Mouse (Mus musculus) left cerebral cortex, adult 6 months (tissue): Measurements from ENCODE around the gene Vmp1. TPM values are rescaled to one million over a fixed set of nuclear protein-coding genes. Genes with fewer than 3 reads are reported as not detected.

Source experiments
- long read RNA-seq, 2 experiments: library from polyadenylated mRNA; unstranded; transcript quantifications; one replicate each; pipeline ENCODE4 v2.0.0; 2019 to 2020
- polyA plus RNA-seq: library from polyadenylated mRNA; unstranded; fragments of <200 nt; fragmentation: Nextera tagmentation; gene quantifications from 2 replicates; pipeline ENCODE4 v1.2.3, GENCODE M21; 2021

The Vmp1 gene
- polyA plus RNA-seq = 146 and 199 TPM in 2 replicates
- long read RNA-seq, experiment 1, transcript Vmp1-201 (12 exons, 2,787 nt) = major isoform, 1,391 of 1,575 reads
- long read RNA-seq, experiment 1, partial matches to known transcripts = 45 of 1,575 reads
- long read RNA-seq, experiment 1, other reads (novel, unspliced or antisense) = 137 of 1,575 reads
- long read RNA-seq, experiment 2, transcript Vmp1-201 (12 exons, 2,787 nt) = major isoform, 280 of 342 reads
- long read RNA-seq, experiment 2, partial matches to known transcripts = 25 of 342 reads
- long read RNA-seq, experiment 2, other reads (novel, unspliced or antisense) = 36 of 342 reads

GRCm38 (mm10) chr11:86683395-86684125 is at the start of gene Vmp1, which contains the start of gene Ptrh2:
Gene Vmp1, minus strand, starts transcription at chr11:86683836.
Gene Ptrh2, plus strand, starts transcription at chr11:86683985.

GRCm38 (mm10) chr11:86544639-86545299 is 138.9 kb downstream of the Vmp1 start, which contains the start of the genes Rps6kb1 and Tubd1:
Gene Rps6kb1, minus strand, starts transcription at chr11:86544805.
Gene Tubd1, plus strand, starts transcription at chr11:86544991.

Other genes starting within 250 kb of the Vmp1 start
- 12.1 and 16.6 TPM in 2 replicates for gene Rnft1, start 199.2 kb downstream of the Vmp1 start, polyA plus RNA-seq
- gene Rps6kb1, start 139.0 kb downstream of the Vmp1 start, polyA plus RNA-seq = 24.0 and 32.7 TPM in 2 replicates
- gene Tubd1, start 138.8 kb downstream of the Vmp1 start, polyA plus RNA-seq = 2.1 and 3.4 TPM in 2 replicates
- gene Ptrh2, start 149 bp upstream of the Vmp1 start, polyA plus RNA-seq = 13.2 and 14.8 TPM in 2 replicates
- 81.2 and 85.3 TPM in 2 replicates for gene Cltc, start 73.7 kb upstream of the Vmp1 start, polyA plus RNA-seq
- 10.0 and 12.5 TPM in 2 replicates for gene Dhx40, start 123.9 kb upstream of the Vmp1 start, polyA plus RNA-seq